Mouse (Mus musculus): ENCODE measurements around the gene Rerg.

DNA sequence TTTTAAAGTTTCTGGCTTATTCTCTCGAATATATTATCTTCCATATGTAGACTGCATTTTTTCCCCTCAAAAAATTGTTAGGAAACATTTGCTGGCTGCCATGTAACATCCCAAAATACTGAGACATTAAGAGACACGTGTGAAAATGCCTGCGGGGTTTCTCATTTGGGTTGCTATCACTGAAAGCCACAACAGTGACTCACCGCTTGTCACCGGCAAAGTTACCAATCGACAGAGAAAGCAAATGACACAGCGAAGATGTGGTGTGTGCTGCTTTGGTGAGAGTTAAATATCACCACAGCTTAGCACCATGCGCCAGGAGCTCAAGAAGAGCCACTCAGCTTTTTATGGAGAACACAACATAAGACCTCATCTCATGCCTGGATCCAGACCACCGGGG lies 44.9 kb downstream of the Rerg start:
- no peak for TF ChIP-seq POLR2A (IDR thresholded peaks at IDR 0.05; ENCODE audit: borderline replicate concordance, extremely low read depth, low read depth, low read length)
- no peak for TF ChIP-seq CTCF (IDR thresholded peaks at IDR 0.05; ENCODE audit: insufficient read depth, low read length)
